Mouse (Mus musculus): ENCODE results near the gene Il2rg.

DNA sequence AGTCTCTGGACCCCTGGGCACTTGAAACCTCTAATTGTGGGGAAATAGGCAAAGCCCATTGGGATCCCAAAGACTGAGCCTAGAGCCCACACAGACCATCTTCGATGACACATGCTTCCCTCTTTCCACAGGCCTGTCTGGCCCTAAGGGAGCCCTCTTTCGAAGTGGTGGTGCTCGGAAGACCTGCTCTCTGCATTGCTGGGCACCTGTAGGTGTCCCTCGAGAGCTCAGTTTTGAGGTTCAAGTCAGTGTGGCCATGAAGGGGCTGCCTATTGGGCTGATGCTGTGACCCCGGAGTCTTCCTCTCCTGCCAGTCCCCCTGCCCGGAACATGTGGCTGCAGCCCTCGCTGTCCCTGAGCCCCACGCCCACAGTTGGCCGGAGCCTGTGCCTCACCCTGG lies 33.6 kb upstream of the Il2rg start:
- TF ChIP-seq CTCF (IDR thresholded peaks at IDR 0.05; ENCODE audit: low read depth, low read length) = no peak
- no peak for TF ChIP-seq POLR2A (IDR thresholded peaks at IDR 0.05; ENCODE audit: extremely low read depth, insufficient read depth, low read length)
